Mouse (Mus musculus): Measurements from ENCODE around the gene C2cd4a. TPM values are rescaled to one million over a fixed set of nuclear protein-coding genes. Genes with fewer than 3 reads are reported as not detected.

Gene C2cd4a
- total RNA-seq (2023) = not detected

DNA sequence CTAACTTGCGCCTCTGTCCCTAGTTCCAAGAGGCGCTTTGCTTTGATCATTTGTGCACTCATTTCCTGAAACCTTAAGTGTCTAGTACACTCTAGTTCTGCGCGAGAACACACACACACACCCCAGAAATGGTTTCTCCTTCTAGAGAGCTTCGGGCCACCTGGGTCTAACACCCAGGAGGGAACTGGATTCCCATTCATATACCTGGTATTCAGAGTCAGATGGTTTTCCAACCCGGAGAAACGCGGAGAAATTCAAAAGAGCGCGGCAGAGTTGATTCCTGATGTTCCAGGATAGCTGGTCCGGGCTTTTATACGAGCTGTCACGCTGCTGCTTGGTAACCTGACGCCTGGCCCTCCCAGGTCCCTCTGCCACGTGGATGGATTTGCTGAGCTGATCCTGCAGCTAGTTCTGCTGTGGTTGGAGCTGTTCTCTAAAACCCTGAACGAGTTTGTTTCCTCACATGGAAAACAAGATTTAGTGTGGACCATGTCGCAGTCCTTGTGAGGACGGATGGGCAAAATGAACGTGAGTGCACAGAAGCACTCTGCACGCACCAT, at the start of gene C2cd4a:
TSS of gene C2cd4a (minus strand) at position 285 of the 560 bp plus-strand sequence.

GRCm38 (mm10) chr9:67839981-67840859, 8.1 kb upstream of the C2cd4a start, which contains the start of gene Vps13c:
Gene Vps13c, plus strand, starts transcription at chr9:67840396.

Other genes with a start within 250 kb of the C2cd4a start
- not detected for gene C2cd4b, start 72.9 kb downstream of the C2cd4a start, total RNA-seq (2023)
- 55.1 TPM for gene Vps13c, start 8.1 kb upstream of the C2cd4a start, total RNA-seq (2023)